Mouse (Mus musculus) C2C12 (cell line): ENCODE results near the gene Wsb1. TPM values are rescaled to one million over a fixed set of nuclear protein-coding genes. Genes with fewer than 3 reads are reported as not detected.

Experiments used
- H3K27me3 ChIP-seq: one replicate; pipeline ENCODE4 v1.6.1; 2011; ENCODE audit not compliant: control insufficient read depth, insufficient read depth, insufficient read length
- H3K36me3 ChIP-seq: one replicate; pipeline ENCODE4 v1.6.1; 2011; ENCODE audit not compliant: control insufficient read depth, insufficient read depth
- H3K4me3 ChIP-seq: one replicate; pipeline ENCODE4 v1.5.1; 2011; ENCODE audit warnings: mild to moderate bottlenecking, control low read depth; ENCODE audit not compliant: poor library complexity, insufficient read depth, severe bottlenecking
- H3K79me2 ChIP-seq: one replicate; pipeline ENCODE4 v1.6.1; 2011; ENCODE audit not compliant: control insufficient read depth, insufficient read depth
- H3K79me3 ChIP-seq: one replicate; pipeline ENCODE4 v1.6.1; 2011; ENCODE audit warnings: low read depth, control low read depth
- H3ac ChIP-seq: one replicate; pipeline ENCODE3; 2011; ENCODE audit warnings: low read depth; ENCODE audit not compliant: control insufficient read depth, insufficient read length
- CEBPB ChIP-seq: IDR thresholded peaks from one replicate; pipeline ENCODE4 v1.6.1; 2011; ENCODE audit warnings: low read depth, mild to moderate bottlenecking, control low read depth, moderate library complexity
- CTCF ChIP-seq: IDR thresholded peaks from one replicate; pipeline ENCODE4 v1.5.1; 2011; ENCODE audit not compliant: control insufficient read depth, insufficient read depth, insufficient read length
- FOSL1 ChIP-seq: IDR thresholded peaks from one replicate; pipeline ENCODE4 v1.8.0; 2011; ENCODE audit warnings: mild to moderate bottlenecking, low read length; ENCODE audit not compliant: poor library complexity, insufficient read depth, severe bottlenecking
- MAX ChIP-seq: IDR thresholded peaks from one replicate; pipeline ENCODE4 v1.6.1; 2011; ENCODE audit warnings: mild to moderate bottlenecking, control low read depth
- MYOD1 ChIP-seq: IDR thresholded peaks from one replicate; pipeline ENCODE4 v1.6.1; 2011; ENCODE audit warnings: low read depth; ENCODE audit not compliant: control insufficient read depth, insufficient read length
- MYOG ChIP-seq: IDR thresholded peaks from one replicate; pipeline ENCODE4 v1.6.1; 2011; ENCODE audit not compliant: control insufficient read depth, insufficient read length; ENCODE audit errors: extremely low read depth
- USF1 ChIP-seq: IDR thresholded peaks from one replicate; pipeline ENCODE4 v1.6.1; 2011; ENCODE audit warnings: low read depth, mild to moderate bottlenecking, control low read depth, moderate library complexity
- polyA plus RNA-seq: library from polyadenylated mRNA; unstranded; fragments of >200 nt; fragmentation: generic; extraction: Trizol; gene quantifications from one replicate; pipeline ENCODE4 v1.2.1, GENCODE M21; 2012; ENCODE audit warnings: missing spikeins

Gene Wsb1
- polyA plus RNA-seq, 1 experiment, result 38.5 TPM

GRCm38 (mm10) chr11:79209113-79209512 lies 45.4 kb downstream of the Wsb1 start:
- Histone ChIP-seq H3K79me2 (no peaks in the 10 kb centered on the region), H3ac (no peak overlapping the region), H3K79me3 (no peaks in the 10 kb centered on the region), H3K27me3 (no peaks in the 10 kb centered on the region), H3K36me3 (no peaks in the 10 kb centered on the region), H3K4me3 (no peak overlapping the region)
- no peak for TF ChIP-seq CEBPB
- TF ChIP-seq MYOD1, result no peak
- TF ChIP-seq FOSL1, result no peak
- TF ChIP-seq CTCF, result no peak
- TF ChIP-seq USF1, result no peak
- no peak for TF ChIP-seq MYOG
- no peak for TF ChIP-seq MAX

GRCm38 (mm10) chr11:79208462-79208861 lies 46.0 kb downstream of the Wsb1 start:
- no peak for TF ChIP-seq CTCF
- no peak for TF ChIP-seq USF1
- no peak for TF ChIP-seq MYOG
- no peak for TF ChIP-seq FOSL1
- no peak for TF ChIP-seq CEBPB
- no peak for TF ChIP-seq MYOD1
- no peak for TF ChIP-seq MAX
- no peak overlapping the region for H3ac ChIP-seq

GRCm38 (mm10) chr11:79207691-79208090 lies 46.8 kb downstream of the Wsb1 start:
- no peak overlapping the region for H3ac ChIP-seq
- no peak overlapping the region for H3K4me3 ChIP-seq
- no peaks in the 10 kb centered on the region for H3K79me2 ChIP-seq
- H3K36me3 ChIP-seq, result no peaks in the 10 kb centered on the region
- H3K27me3 ChIP-seq, result no peaks in the 10 kb centered on the region
- no peak for TF ChIP-seq CTCF
- no peak for TF ChIP-seq FOSL1
- no peak for TF ChIP-seq MYOG
- TF ChIP-seq CEBPB, result no peak
- no peaks in the 10 kb centered on the region for H3K79me3 ChIP-seq

More at GRCm38 (mm10) chr11:79208462-79208861, 46.0 kb downstream of the Wsb1 start:
- no peaks in the 10 kb centered on the region for H3K79me2 ChIP-seq
- no peaks in the 10 kb centered on the region for H3K27me3 ChIP-seq
- no peaks in the 10 kb centered on the region for H3K36me3 ChIP-seq
- H3K79me3 ChIP-seq, result no peaks in the 10 kb centered on the region
- H3K4me3 ChIP-seq, result no peak overlapping the region

GRCm38 (mm10) chr11:79204444-79204843 lies 50.0 kb downstream of the Wsb1 start:
- Histone ChIP-seq H3K36me3 (no peaks in the 10 kb centered on the region), H3ac (no peak overlapping the region), H3K4me3 (no peak overlapping the region), H3K79me3 (no peaks in the 10 kb centered on the region), H3K27me3 (no peaks in the 10 kb centered on the region), H3K79me2 (no peaks in the 10 kb centered on the region)
- no peak for TF ChIP-seq USF1
- no peak for TF ChIP-seq FOSL1
- TF ChIP-seq MAX, result no peak
- no peak for TF ChIP-seq MYOD1
- TF ChIP-seq CEBPB, result no peak
- TF ChIP-seq CTCF, result no peak

GRCm38 (mm10) chr11:79200502-79200901 lies 54.0 kb downstream of the Wsb1 start:
- Histone ChIP-seq H3K79me3 (no peaks in the 10 kb centered on the region), H3K27me3 (no peaks in the 10 kb centered on the region), H3ac (no peak overlapping the region), H3K4me3 (no peak overlapping the region), H3K79me2 (no peaks in the 10 kb centered on the region), H3K36me3 (no peaks in the 10 kb centered on the region)
- no peak for TF ChIP-seq MYOD1
- TF ChIP-seq MYOG, result no peak
- no peak for TF ChIP-seq CTCF
- TF ChIP-seq USF1, result no peak
- TF ChIP-seq FOSL1, result no peak
- no peak for TF ChIP-seq CEBPB
- no peak for TF ChIP-seq MAX

GRCm38 (mm10) chr11:79198562-79198961 lies 55.9 kb downstream of the Wsb1 start:
- no peaks in the 10 kb centered on the region for H3K79me2 ChIP-seq
- no peaks in the 10 kb centered on the region for H3K36me3 ChIP-seq
- TF ChIP-seq FOSL1, result no peak
- no peak for TF ChIP-seq MYOD1
- TF ChIP-seq CEBPB, result no peak
- no peak for TF ChIP-seq MYOG
- TF ChIP-seq MAX, result no peak
- TF ChIP-seq USF1, result no peak
- no peak for TF ChIP-seq CTCF
- no peak overlapping the region for H3K4me3 ChIP-seq
- H3ac ChIP-seq, result no peak overlapping the region
- no peaks in the 10 kb centered on the region for H3K27me3 ChIP-seq
- no peaks in the 10 kb centered on the region for H3K79me3 ChIP-seq
